Comparison of ENCODE assay signal across 25 mouse cellular contexts in genomic region chr5:73273171-73273570, GRCm38 (mm10). TPM values are rescaled to one million over a fixed set of nuclear protein-coding genes. Genes with fewer than 3 reads are reported as not detected.
DNase-seq lines count a peak whose midpoint lies in the region; ATAC-seq and TF ChIP-seq lines count a peak whose summit lies in the region.
"Had no signal": no experiment of that assay in that cellular context is flagged by ENCODE, and none has a peak within 500 bp of the region (broad histone marks: within the 10 kb centered on the region; RNA-seq: fewer than 3 reads in every experiment).

No protein-coding gene starts in this region.

- no peak overlapping the region for H3K4me3 ChIP-seq in gastrocnemius, adult 2 months
- no peak overlapping the region for H3K4me3 ChIP-seq in heart, embryonic 14.5 days (ENCODE audit: control insufficient read depth in 1 of 2, insufficient read depth in 1 of 2, low read depth in 1 of 2, low read length in 2 of 2)
- H3K4me3 ChIP-seq in heart, embryonic 10.5 days = no peak overlapping the region
- H3K4me3 ChIP-seq in heart, embryonic 16.5 days (ENCODE audit: low read length) = no peak overlapping the region
- H3K4me3 ChIP-seq in G1E (ENCODE audit: low read depth, low read length) = peak overlapping the region; percentile 49; the same call in 1 of the 2 replicates
- H3K4me3 ChIP-seq: embryonic facial prominence, embryonic 10.5 days; embryonic facial prominence, embryonic 12.5 days; forebrain, embryonic 13.5 days; forebrain, embryonic 15.5 days had no signal

- WGBS in heart, embryonic 14.5 days = 77% methylated on average over 4 of the region's 4 CpGs
- WGBS in heart, embryonic 10.5 days = 85% methylated on average over 4 of the region's 4 CpGs
- WGBS in heart, embryonic 16.5 days = 84% methylated on average over 4 of the region's 4 CpGs

- no peak for TF ChIP-seq CTCF in gastrocnemius, adult 2 months (IDR thresholded peaks at IDR 0.05)
- no peak for TF ChIP-seq CTCF in G1E (IDR thresholded peaks at IDR 0.05; ENCODE audit: low read depth, low read length)

- DNase-seq in gastrocnemius, adult 2 months = no peak
- no peak for DNase-seq in gastrocnemius, adult 8-10 months (ENCODE audit: low spot score in 2 of 2)
- no peak for DNase-seq in heart, embryonic 10.5 days (ENCODE audit: low spot score)
- DNase-seq in heart, postnatal 4 days = no peak
- DNase-seq in G1E (ENCODE audit: low spot score) = no peak
- DNase-seq in lung, postnatal 4 days = no peak
- DNase-seq: adrenal gland, adult 8-10 months; adrenal gland, postnatal 14 days; adrenal gland, postnatal 36 days; B cell, adult 2 months; cerebellum, adult 11-12 months; cerebellum, adult 2 months; cerebellum, adult 9-10 months; cerebellum, postnatal 10 days; cerebellum, postnatal 25 days had no signal

- peaks cover 10 to 18% of the 10 kb centered on the region in 2 experiments for H3K4me1 ChIP-seq in heart, embryonic 14.5 days (ENCODE audit: control insufficient read depth in 2 of 2, insufficient read depth in 2 of 2, low read length in 2 of 2)
- peaks cover 19% of the 10 kb centered on the region for H3K4me1 ChIP-seq in heart, embryonic 10.5 days
- H3K4me1 ChIP-seq in heart, embryonic 16.5 days (ENCODE audit: control insufficient read depth, insufficient read depth, low read length) = peaks cover 22% of the 10 kb centered on the region
- H3K4me1 ChIP-seq in G1E (ENCODE audit: insufficient read depth, low read depth, low read length) = peaks cover 71% of the 10 kb centered on the region
- H3K4me1 ChIP-seq: embryonic facial prominence, embryonic 10.5 days; embryonic facial prominence, embryonic 12.5 days; forebrain, embryonic 15.5 days had no signal

- intact Hi-C loops in gastrocnemius, adult 2 months (cut with DNase I) = loop anchor here (5.0 kb wide), 1 partner anchor 141 kb away; no protein-coding TSS in a partner anchor

- no peaks in the 10 kb centered on the region for H3K36me3 ChIP-seq in heart, embryonic 14.5 days (ENCODE audit: control insufficient read depth, insufficient read depth, low read length)
- H3K36me3 ChIP-seq in heart, embryonic 10.5 days = no peaks in the 10 kb centered on the region
- H3K36me3 ChIP-seq in heart, embryonic 16.5 days (ENCODE audit: control insufficient read depth, insufficient read depth) = no peaks in the 10 kb centered on the region
- H3K36me3 ChIP-seq in G1E (replicated peaks) = no peaks in the 10 kb centered on the region
- H3K36me3 ChIP-seq: embryonic facial prominence, embryonic 10.5 days; embryonic facial prominence, embryonic 12.5 days; forebrain, embryonic 15.5 days had no signal

- ATAC-seq in heart, embryonic 14.5 days (ENCODE audit: insufficient number of reproducible peaks, insufficient read depth, low FRiP score, low read depth) = no peak
- ATAC-seq in heart, embryonic 16.5 days (replicated peaks; ENCODE audit: extremely low read depth, insufficient read depth, low FRiP score) = no peak
- peak; percentile 83 for ATAC-seq in G1E (ENCODE audit: extremely low read depth, insufficient number of reproducible peaks, low FRiP score, poor library complexity, severe bottlenecking)
- ATAC-seq: activated CD4-positive, CD25-positive, alpha-beta regulatory T cell, adult 4 months; CD4-positive, CD25-positive, alpha-beta regulatory T cell, adult 4 months; forebrain, embryonic 13.5 days; forebrain, embryonic 15.5 days; Patski had no signal

- peak overlapping the region; percentile 63; the same call in 1 of the 2 replicates for H3K27ac ChIP-seq in gastrocnemius, adult 2 months
- H3K27ac ChIP-seq in heart, embryonic 14.5 days (replicated peaks in 1 of 2; ENCODE audit: control insufficient read depth in 1 of 2, insufficient read depth in 1 of 2, low read depth in 2 of 2, low read length in 2 of 2) = no peak overlapping the region
- no peak overlapping the region for H3K27ac ChIP-seq in heart, embryonic 10.5 days
- peak overlapping the region; percentile 15; the same call in 1 of the 2 replicates for H3K27ac ChIP-seq in heart, embryonic 16.5 days (ENCODE audit: low read length)
- H3K27ac ChIP-seq: embryonic facial prominence, embryonic 10.5 days; embryonic facial prominence, embryonic 12.5 days; forebrain, embryonic 13.5 days; forebrain, embryonic 15.5 days had no signal

- H3K4me2 ChIP-seq in heart, embryonic 14.5 days (ENCODE audit: low read length) = peak overlapping the region; percentile 30; the same call in 1 of the 2 replicates
- 0 out of 2 replicates have a peak overlapping the region, but pooled peaks have one; percentile 11 for H3K4me2 ChIP-seq in heart, embryonic 16.5 days (ENCODE audit: low read depth, low read length)
- H3K4me2 ChIP-seq: embryonic facial prominence, embryonic 12.5 days; forebrain, embryonic 13.5 days; forebrain, embryonic 15.5 days had no signal

- no peaks in the 10 kb centered on the region for H3K27me3 ChIP-seq in heart, embryonic 14.5 days (ENCODE audit: control insufficient read depth, insufficient read depth, low read length)
- H3K27me3 ChIP-seq in heart, embryonic 10.5 days (ENCODE audit: insufficient read depth, poor library complexity, severe bottlenecking) = no peaks in the 10 kb centered on the region
- no peaks in the 10 kb centered on the region for H3K27me3 ChIP-seq in heart, embryonic 16.5 days (ENCODE audit: control insufficient read depth, insufficient read depth, low read length)
- H3K27me3 ChIP-seq in G1E (ENCODE audit: insufficient read depth, low read length) = peaks cover 3% of the 10 kb centered on the region; the same call in 1 of the 2 replicates
- H3K27me3 ChIP-seq: CH12.LX; embryonic facial prominence, embryonic 12.5 days; forebrain, embryonic 13.5 days; forebrain, embryonic 15.5 days; Patski had no signal

- no peak overlapping the region for H3K9ac ChIP-seq in heart, embryonic 14.5 days (ENCODE audit: low read length)
- no peak overlapping the region for H3K9ac ChIP-seq in heart, embryonic 16.5 days (ENCODE audit: low read length)
- H3K9ac ChIP-seq: embryonic facial prominence, embryonic 12.5 days; forebrain, embryonic 13.5 days; forebrain, embryonic 15.5 days had no signal

- H3K9me3 ChIP-seq in heart, embryonic 14.5 days (ENCODE audit: control insufficient read depth, low read length) = no peaks in the 10 kb centered on the region
- no peaks in the 10 kb centered on the region for H3K9me3 ChIP-seq in heart, embryonic 10.5 days
- H3K9me3 ChIP-seq in heart, embryonic 16.5 days (replicated peaks; ENCODE audit: control insufficient read depth, low read length) = no peaks in the 10 kb centered on the region
- H3K9me3 ChIP-seq in G1E (replicated peaks) = no peaks in the 10 kb centered on the region
- H3K9me3 ChIP-seq: embryonic facial prominence, embryonic 10.5 days; embryonic facial prominence, embryonic 12.5 days; forebrain, embryonic 13.5 days; forebrain, embryonic 15.5 days had no signal

RNA-seq across cellular contexts. Expression of gene Fryl, which starts 16.8 kb away (rescaled TPM):
- 10 to 100 TPM; 14.6 to 23.5 TPM for total RNA-seq in gastrocnemius, adult 2 months (2021)
- 10 to 100 TPM; 17.8 to 22.5 (median 18.8) TPM for total RNA-seq in gastrocnemius, adult 8-10 months (2022)
- 30.5 and 35.0 TPM in 2 replicates for polyA plus RNA-seq in heart, embryonic 14.5 days (2014; fragmentation: Nextera tagmentation; extraction: Ambion mirVana)
- polyA plus RNA-seq in heart, embryonic 10.5 days (2016; fragmentation: Nextera tagmentation; extraction: Ambion mirVana) = 27.7 and 32.6 TPM in 2 replicates
- 25.5 and 26.4 TPM in 2 replicates for polyA plus RNA-seq in heart, embryonic 16.5 days (2015; fragmentation: Nextera tagmentation; extraction: Ambion mirVana)
- 10 to 100 TPM; 57.0 to 57.9 TPM for total RNA-seq in heart, postnatal 4 days (2021)
- total RNA-seq in G1E (2014; fragmentation: Nextera tagmentation) (352 and 439 TPM in 2 replicates), G1E (2017) (112 and 118 TPM in 2 replicates)
- 133 and 147 TPM in 2 replicates for polyA plus RNA-seq in G1E (2012)

RNA-seq across cellular contexts. Expression of gene Ociad1, which starts 19.4 kb away (rescaled TPM):
- total RNA-seq in gastrocnemius, adult 2 months (2021) = 100 to 1,000 TPM; 147 to 166 TPM
- total RNA-seq in gastrocnemius, adult 8-10 months (2022) = 100 to 1,000 TPM; 134 to 158 (median 146) TPM
- polyA plus RNA-seq in heart, embryonic 14.5 days (2014; fragmentation: Nextera tagmentation; extraction: Ambion mirVana) = 142 and 160 TPM in 2 replicates
- 169 and 198 TPM in 2 replicates for polyA plus RNA-seq in heart, embryonic 10.5 days (2016; fragmentation: Nextera tagmentation; extraction: Ambion mirVana)
- polyA plus RNA-seq in heart, embryonic 16.5 days (2015; fragmentation: Nextera tagmentation; extraction: Ambion mirVana) = 283 and 317 TPM in 2 replicates
- total RNA-seq in heart, postnatal 4 days (2021) = 100 to 1,000 TPM; 261 to 264 TPM
- total RNA-seq in G1E (2014; fragmentation: Nextera tagmentation) (311 and 324 TPM in 2 replicates), G1E (2017) (223 and 231 TPM in 2 replicates)
- 93.3 and 121 TPM in 2 replicates for polyA plus RNA-seq in G1E (2012)

Comparison
In these comparisons a context has a peak if more than half of its experiments do, and no peak if none do; other contexts are left out.
1. H3K27ac ChIP-seq: peak in gastrocnemius, adult 2 months (single experiment) and heart, embryonic 16.5 days (single experiment); none in heart, embryonic 14.5 days (0 of 2) and heart, embryonic 10.5 days (single experiment).